Mouse (Mus musculus) CD4-positive helper T cell, adult 2 months (primary cell): ENCODE results near the gene Iars2.

ENCODE experiments used
- DNase-seq: peaks from one replicate; pipeline ENCODE4 v3.0.0-alpha.2; 2012; ENCODE audit warnings: low read depth, missing footprints, low spot score

Gene Iars2

GRCm38 (mm10) chr1:185328721-185329610, at the start of gene Iars2:
TSS of gene Iars2 (minus strand) at chr1:185329396.
- DNase-seq = peak; percentile 91

GRCm38 (mm10) chr1:185377429-185377828, 48.2 kb upstream of the Iars2 start:
- no peak for DNase-seq

DNA sequence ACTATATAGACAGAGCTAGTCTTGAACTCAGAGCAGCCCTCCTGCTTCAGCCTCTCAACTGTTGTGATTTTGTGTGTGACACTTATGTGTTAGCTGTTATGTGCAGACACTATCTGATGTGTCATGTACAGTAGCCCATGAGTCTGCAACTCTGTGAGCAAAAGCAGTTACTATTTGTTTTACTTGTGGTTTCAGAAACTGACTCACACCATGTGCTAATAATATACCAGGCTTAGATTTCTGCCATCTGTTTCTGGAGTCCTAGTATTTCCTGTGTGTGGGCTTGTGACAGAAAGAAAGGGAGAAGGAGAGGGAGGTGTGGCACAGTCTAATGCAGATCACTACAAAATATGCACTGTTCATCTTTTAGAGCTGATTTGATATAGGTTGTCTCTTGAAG, 47.2 kb upstream of the Iars2 start:
- no peak for DNase-seq

- DNase-seq = no peak
Observed at GRCm38 (mm10) chr1:185369979-185370378, 40.8 kb upstream of the Iars2 start.

DNA sequence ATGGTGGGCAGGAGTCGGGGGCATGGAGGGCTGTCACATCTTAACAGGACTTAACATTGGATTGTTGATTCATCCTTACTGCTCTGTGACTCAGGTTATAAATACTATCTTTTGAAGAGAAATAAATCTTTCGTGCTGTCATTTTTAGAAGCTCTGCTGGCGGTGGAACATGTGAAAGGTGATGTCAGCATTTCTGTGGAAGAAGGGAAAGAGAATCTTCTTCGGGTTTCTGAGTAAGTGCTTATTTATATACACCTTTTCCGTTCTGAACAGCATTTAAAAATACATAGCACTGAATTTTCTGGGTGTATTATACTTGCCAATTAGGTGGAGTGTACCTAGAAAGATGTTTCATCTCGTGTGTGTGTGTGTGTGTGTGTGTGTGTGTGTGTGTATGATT, 38.2 kb upstream of the Iars2 start:
- no peak for DNase-seq

GRCm38 (mm10) chr1:185364183-185364540, 35.0 kb upstream of the Iars2 start:
- DNase-seq = no peak

GRCm38 (mm10) chr1:185363526-185364182, 34.5 kb upstream of the Iars2 start:
- peak; percentile 77 for DNase-seq

DNA sequence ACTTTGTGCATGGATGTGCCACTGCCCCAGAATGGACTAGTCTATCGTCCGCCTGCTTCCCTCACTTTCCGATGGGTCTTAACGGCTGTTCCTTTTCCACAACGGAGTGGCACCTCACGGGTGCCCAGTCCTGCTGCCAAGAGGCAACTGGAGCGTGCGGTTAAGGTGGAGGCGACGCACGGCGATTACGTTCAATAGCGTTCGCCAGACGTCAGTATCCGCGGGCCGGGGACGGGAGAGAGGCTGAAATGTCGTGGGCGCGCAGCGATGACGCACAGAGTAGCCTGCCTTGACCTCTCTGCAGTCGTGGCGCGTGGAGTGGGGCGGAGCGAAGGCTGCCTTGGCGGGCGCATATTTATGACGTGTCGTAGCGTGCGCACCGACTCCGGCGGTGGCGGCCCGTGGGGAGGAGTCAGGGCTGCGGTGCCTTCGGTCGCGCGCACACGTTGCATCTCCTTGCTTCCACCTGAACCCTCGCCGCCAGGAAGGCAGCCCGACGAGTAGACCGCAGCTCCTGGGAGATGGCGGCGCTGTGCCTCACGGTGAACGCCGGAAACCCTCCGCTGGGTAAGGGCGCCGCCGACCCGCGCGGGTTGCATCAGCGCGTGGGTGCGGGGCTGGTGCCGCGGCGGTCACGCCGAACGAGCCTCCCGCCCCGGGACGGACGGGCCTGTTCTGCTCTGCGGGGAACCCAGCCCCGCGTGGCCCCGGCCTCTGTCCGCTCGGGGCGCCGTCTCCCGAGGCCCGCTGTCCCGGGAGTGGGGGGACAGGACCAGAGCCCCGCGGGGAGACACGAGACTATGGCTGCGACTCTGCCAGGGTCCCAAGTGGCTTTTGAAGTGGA, 33.7 kb upstream of the Iars2 start, which contains the start of gene Eprs:
Eprs (plus strand) TSS at position 368 of the 844 bp plus-strand sequence.
- peak; percentile 99 for DNase-seq

DNA sequence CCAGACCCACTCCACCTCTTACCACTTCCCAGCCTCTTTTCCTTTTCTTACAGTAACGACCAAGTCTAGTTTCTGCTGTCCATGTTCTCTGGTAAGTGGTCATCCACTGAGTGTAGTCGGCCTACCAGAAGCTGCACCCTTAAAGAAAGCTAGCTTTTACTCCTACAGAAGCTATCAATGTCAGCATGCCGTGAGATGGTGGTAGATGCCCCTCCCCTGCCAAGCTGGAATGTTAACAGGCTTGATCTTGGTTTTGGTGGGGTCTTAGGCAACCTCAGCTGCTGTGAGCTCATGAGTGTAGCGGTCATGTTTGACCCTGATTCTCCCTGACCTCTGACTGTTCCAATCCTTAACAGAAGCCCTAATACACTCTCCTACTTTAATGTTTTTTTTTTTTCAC, 29.0 kb upstream of the Iars2 start:
- no peak for DNase-seq

DNA sequence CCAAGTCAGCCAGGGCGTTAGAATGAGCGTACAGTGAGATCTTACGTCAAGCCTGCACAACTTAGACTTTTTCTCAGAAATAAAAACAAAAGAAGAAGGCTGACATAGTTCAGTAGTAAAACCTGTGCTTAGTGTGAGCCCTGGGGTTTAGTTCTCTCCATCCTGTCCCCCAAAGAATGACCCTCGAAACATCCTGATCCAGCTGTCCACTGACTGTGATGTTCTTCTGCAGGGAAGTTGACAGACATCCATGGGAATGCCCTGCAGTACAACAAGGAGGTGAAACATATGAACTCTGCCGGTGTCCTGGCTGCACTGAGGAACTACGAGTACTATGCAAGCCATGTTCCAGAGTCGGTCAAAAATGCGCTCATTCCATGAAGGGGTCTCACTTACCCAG, 27.1 kb upstream of the Iars2 start:
- DNase-seq = no peak

DNA sequence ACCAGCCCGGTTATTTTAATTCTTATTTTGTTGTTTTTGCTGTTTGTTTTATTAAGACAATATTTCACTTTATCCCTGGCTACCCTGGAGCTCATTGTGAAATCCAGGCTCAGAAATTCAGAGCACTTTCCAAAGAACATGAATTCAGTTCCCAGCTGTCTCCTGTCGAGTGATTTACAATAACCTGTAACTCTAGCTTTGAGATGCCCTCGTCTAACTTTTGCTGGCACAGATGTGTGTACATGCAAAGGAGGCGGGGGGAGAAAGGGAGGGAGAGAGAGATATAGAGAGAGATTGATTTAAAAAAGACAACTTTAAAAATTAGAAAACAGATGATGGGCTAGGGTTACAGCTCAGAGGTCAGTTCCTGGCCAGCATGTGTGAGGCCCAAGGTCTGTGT, 25.5 kb upstream of the Iars2 start:
- no peak for DNase-seq

- DNase-seq = no peak
Observed at GRCm38 (mm10) chr1:185353351-185353750, 24.2 kb upstream of the Iars2 start.

DNA sequence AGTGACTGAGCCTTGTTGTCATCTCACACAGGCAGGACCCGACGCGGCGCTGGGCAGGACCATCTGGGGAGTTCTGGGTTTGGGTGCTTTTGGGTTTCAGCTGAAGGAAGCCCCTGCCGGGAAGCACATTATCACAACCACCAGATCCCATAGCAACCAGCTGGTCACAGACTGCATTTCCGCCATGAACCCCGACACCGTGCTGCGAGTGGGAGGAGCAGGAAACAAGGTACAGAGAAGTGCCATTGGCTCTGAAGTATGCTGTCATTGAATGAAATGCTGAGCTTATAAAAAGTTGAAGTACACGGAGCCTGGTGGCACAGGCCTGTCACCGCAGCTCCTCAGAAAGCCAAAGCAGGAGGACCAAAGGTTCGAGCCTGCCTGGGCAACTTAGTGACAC, 23.0 kb upstream of the Iars2 start:
- peak; percentile 69 for DNase-seq

DNA sequence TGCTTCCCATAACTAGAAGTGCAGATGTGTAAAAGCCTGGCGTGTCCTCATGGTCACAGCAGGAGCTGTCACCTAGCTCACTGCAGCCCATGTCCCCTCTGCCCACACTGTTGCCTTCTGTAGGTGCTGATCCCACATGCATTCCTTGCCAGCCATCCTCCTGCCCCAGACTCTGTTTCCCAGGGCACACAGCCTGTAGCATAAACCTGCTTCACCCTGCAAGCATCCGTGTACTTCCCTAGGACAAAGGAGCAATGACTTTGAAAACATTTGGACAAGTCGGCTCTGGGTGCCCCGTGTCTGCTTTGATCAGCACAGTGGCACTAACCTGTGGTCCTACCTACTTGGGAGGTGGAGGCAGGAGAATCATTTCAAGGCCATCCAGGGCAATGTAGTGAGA, 21.4 kb upstream of the Iars2 start:
- DNase-seq = no peak

- DNase-seq = no peak
Observed at GRCm38 (mm10) chr1:185349741-185350140, 20.5 kb upstream of the Iars2 start.

DNA sequence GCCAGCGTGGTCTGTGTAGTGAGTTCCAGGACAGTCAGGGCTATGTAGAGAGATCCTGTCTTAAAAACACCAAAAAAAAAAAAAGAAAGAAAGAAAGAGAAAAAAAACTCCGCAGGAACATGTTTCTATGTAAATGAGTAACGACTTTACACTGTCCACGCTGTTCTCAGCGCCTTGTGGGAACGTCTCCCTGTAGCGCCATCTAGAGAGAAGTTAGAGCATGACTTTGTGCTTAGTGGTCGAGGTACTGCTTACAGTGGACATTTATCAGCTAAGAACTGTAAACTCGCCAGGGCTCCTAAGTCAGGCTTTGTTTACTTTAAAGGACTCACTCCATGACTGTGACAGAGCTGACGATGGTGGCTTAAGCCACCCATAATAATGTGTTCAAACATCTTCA, 17.0 kb upstream of the Iars2 start:
- no peak for DNase-seq

- DNase-seq = no peak
Observed at GRCm38 (mm10) chr1:185343422-185343821, 14.2 kb upstream of the Iars2 start.

- DNase-seq = no peak
Observed at GRCm38 (mm10) chr1:185342441-185342840, 13.2 kb upstream of the Iars2 start.

DNA sequence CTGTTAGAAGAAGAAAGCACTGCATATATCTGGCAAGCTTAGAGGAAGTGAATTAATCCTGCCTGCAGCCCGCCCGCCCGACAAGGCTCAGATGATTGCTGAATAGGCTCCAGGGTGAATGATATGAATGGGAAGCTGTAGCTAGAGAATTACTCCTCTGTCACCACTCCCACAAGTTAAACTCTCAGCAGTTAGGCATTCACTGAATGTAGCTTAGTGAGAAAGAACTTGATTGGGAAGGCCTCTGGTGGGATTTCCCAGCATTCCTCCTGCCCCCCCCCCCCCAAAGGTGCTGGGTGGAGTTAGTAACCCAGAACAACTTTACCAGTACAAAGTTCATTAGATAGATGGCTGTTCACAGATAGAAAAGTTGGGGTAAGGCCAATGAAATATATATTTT, 7.3 kb upstream of the Iars2 start:
- no peak for DNase-seq

DNA sequence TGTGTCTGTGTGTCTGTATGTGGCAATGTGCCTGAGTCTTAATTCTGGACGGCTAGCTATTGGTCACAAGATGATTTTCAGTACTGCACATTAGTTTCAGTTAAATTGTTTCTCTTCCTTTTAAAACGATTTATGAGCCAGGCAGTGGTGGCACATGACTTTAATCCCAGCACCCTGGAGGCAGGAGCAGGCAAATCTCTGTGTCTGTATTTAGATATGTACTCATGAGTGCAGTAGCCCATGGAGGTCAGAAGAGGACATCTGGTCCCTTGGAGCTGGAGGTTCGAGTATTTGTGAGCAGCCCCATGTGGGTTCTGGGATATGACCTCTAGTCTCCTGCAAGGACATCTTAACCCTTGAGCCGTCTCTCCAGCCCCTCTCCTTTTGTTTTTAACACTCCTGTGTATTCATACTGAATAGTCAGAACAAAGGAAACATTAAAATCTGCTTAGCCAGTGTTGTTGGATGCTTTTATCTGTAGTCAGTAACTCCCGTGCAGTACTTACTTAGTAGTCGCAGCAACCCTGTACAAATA, 6.1 kb upstream of the Iars2 start:
- no peak for DNase-seq

DNA sequence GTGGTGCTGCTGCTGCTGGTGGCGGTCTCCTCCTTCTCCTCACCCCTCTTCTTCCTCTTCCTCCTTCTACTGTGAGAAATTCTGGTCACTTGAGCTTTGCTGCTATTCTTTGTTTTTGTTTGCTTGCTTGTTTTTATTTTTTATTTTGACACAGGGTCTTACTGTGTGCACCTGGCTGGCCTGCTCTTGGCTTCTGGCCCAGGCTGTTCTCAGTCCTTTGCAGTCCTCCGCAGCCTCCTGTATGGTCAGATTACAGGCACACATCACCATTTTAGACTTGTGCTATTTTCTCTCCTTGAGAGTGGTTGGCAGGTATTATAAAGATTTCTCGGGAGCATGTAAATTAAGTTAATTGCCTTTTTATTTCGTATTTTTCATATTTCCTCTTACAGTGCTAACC, 4.9 kb upstream of the Iars2 start:
- DNase-seq = no peak

GRCm38 (mm10) chr1:185333651-185334050, 4.5 kb upstream of the Iars2 start:
- no peak for DNase-seq
